Mouse (Mus musculus): ENCODE measurements at regions not wholly inside any gene's neighbourhood (a gene's known extent, or its start where the extent isn't known, plus 50 kb on each side); places are given as distances from the start of the nearest gene placed in this dataset.
A peak's percentile ranks its signal among the peaks of the same experiment; 100 is the strongest.

DNA sequence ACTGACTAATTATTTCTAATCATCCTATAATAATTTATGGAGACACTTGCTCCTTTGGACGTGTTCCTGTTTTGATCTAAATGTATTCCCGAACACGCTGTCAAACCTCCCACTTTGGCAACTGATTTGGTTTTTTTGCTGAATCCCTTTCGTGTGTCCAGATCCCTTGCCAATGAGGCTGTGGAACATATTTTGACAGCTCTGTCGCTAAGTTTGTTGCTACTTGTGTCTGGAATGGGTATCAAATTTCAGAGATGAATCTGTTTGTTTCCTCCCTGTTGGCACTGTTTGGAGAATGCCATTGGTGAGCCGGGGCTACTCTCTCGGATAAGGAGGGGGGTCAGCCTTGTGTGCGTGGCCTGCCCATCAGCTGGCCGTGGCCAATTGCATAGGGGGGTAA, 277.2 kb upstream of the Tshz3 start:
- no peaks in the 10 kb centered on the region for H3K9me3 ChIP-seq
- H3K36me3 ChIP-seq: no peaks in the 10 kb centered on the region
- WGBS: 62% methylated on average over 9 of the region's 9 CpGs

DNA sequence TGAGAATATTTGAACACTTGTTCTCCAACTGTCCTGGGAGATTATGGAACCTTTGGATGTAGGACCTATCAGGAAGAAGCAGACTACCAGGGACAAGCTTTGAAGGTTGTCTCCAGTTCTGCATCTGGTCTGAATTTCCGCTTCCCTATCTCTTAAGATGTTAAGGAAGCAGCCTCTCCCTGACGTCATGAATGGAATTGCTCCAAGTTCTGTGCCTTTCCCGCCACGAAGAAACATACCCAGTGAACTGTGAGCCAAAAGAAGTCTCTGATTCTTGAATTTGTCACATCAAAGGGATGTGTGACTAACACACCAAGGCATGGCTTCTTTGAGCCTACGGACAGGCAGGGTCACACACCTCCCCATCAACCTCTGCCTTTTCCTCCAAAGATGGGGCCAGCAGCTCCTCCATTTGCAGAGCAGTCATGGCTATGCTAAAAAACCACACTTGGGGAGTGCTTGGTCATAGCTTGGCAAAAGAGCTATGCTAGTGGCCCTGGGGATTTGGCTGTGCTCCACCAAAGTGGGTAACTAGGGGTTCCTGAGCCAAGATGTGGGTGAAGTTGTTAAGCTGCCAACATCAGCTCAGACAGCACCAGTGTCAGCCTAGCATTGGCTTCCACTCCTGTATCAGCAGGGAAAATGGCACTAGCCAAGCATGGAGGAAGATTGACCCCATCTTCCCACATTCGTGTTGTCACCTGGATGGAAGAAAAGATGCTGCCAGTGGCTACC, 248.6 kb upstream of the Tshz3 start:
- WGBS: 64% methylated on average over 6 of the region's 6 CpGs
- ATAC-seq (ENCODE audit: insufficient number of reproducible peaks, low FRiP score, low TSS enrichment, low read depth): no peak
- Histone ChIP-seq H3K4me3 (no peak overlapping the region), H3K27ac (no peak overlapping the region), H3K9me3 (no peaks in the 10 kb centered on the region), H3K9ac (no peak overlapping the region), H3K4me1 (no peaks in the 10 kb centered on the region), H3K36me3 (no peaks in the 10 kb centered on the region), H3K27me3 (no peaks in the 10 kb centered on the region), H3K4me2 (no peak overlapping the region)

More for the DNA sequence above, 277.2 kb upstream of the Tshz3 start:
- ATAC-seq (ENCODE audit: insufficient number of reproducible peaks, low FRiP score, low TSS enrichment, low read depth): no peak
- no peak overlapping the region for H3K27ac ChIP-seq
- H3K9ac ChIP-seq: no peak overlapping the region
- H3K4me2 ChIP-seq: no peak overlapping the region
- H3K4me3 ChIP-seq: no peak overlapping the region
- no peaks in the 10 kb centered on the region for H3K27me3 ChIP-seq
- no peaks in the 10 kb centered on the region for H3K4me1 ChIP-seq

- H3K27me3 ChIP-seq: no peaks in the 10 kb centered on the region
- no peak overlapping the region for H3K4me2 ChIP-seq
- H3K4me3 ChIP-seq: no peak overlapping the region
- no peak overlapping the region for H3K9ac ChIP-seq
- 87% methylated on average over 4 of the region's 4 CpGs for WGBS
- no peaks in the 10 kb centered on the region for H3K4me1 ChIP-seq
- no peak for ATAC-seq (ENCODE audit: insufficient number of reproducible peaks, low FRiP score, low TSS enrichment, low read depth)
- no peak overlapping the region for H3K27ac ChIP-seq
- no peaks in the 10 kb centered on the region for H3K9me3 ChIP-seq
- H3K36me3 ChIP-seq: no peaks in the 10 kb centered on the region
Measured at GRCm38 (mm10) chr7:36453816-36454215, 244.1 kb upstream of the Tshz3 start.

- Histone ChIP-seq H3K27ac (no peak overlapping the region), H3K27me3 (no peaks in the 10 kb centered on the region), H3K4me2 (no peak overlapping the region), H3K36me3 (no peaks in the 10 kb centered on the region), H3K4me1 (no peaks in the 10 kb centered on the region), H3K9ac (no peak overlapping the region), H3K4me3 (no peak overlapping the region), H3K9me3 (no peaks in the 10 kb centered on the region)
- no peak for ATAC-seq (ENCODE audit: insufficient number of reproducible peaks, low FRiP score, low TSS enrichment, low read depth)
- WGBS: 82% methylated on average over 6 of the region's 6 CpGs
Measured at GRCm38 (mm10) chr7:36456080-36456479, 241.8 kb upstream of the Tshz3 start.

- Histone ChIP-seq H3K27me3 (no peaks in the 10 kb centered on the region), H3K4me2 (no peak overlapping the region), H3K27ac (no peak overlapping the region), H3K9ac (no peak overlapping the region), H3K9me3 (no peaks in the 10 kb centered on the region), H3K4me3 (no peak overlapping the region), H3K4me1 (no peaks in the 10 kb centered on the region), H3K36me3 (no peaks in the 10 kb centered on the region)
- WGBS: 54% methylated on average over 5 of the region's 5 CpGs
- ATAC-seq (ENCODE audit: insufficient number of reproducible peaks, low FRiP score, low TSS enrichment, low read depth): no peak
Measured at GRCm38 (mm10) chr7:36462422-36462833, 235.5 kb upstream of the Tshz3 start.

- no peak overlapping the region for H3K4me3 ChIP-seq
- H3K9me3 ChIP-seq: no peaks in the 10 kb centered on the region
- no peak overlapping the region for H3K9ac ChIP-seq
- H3K4me2 ChIP-seq: no peak overlapping the region
- H3K27me3 ChIP-seq: no peaks in the 10 kb centered on the region
- no peak overlapping the region for H3K27ac ChIP-seq
- H3K36me3 ChIP-seq: no peaks in the 10 kb centered on the region
- ATAC-seq (ENCODE audit: insufficient number of reproducible peaks, low FRiP score, low TSS enrichment, low read depth): no peak
- H3K4me1 ChIP-seq: no peaks in the 10 kb centered on the region
Measured at GRCm38 (mm10) chr7:36469386-36469785, 228.5 kb upstream of the Tshz3 start.

- 69% methylated on average over 2 of the region's 2 CpGs for WGBS
- Histone ChIP-seq H3K9me3 (no peaks in the 10 kb centered on the region), H3K4me3 (no peak overlapping the region), H3K36me3 (no peaks in the 10 kb centered on the region), H3K27me3 (peaks cover 6% of the 10 kb centered on the region; the same call in 1 of the 2 replicates), H3K4me2 (no peak overlapping the region), H3K4me1 (no peaks in the 10 kb centered on the region), H3K27ac (no peak overlapping the region), H3K9ac (no peak overlapping the region)
- no peak for ATAC-seq (ENCODE audit: insufficient number of reproducible peaks, low FRiP score, low TSS enrichment, low read depth)
Measured at GRCm38 (mm10) chr7:36473532-36473931, 224.4 kb upstream of the Tshz3 start.

DNA sequence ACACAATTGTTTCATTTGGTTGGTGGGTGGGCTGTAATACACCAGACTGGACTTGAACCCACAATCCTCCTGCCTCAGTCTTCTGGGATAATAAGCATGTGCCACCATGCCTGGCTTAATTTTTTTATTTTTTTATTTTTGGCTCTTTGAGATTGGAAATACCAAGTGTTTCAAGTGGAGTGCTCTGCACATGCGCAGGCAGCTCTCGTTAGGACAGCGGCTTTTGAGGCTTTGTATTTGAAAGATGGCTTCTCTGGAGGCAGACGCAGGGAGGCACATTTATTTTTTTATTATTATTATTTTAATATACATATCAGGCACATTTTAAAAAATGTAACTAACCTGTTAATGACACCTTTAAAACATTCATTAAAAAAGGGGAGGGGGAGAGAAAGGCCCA, 221.5 kb upstream of the Tshz3 start:
- Histone ChIP-seq H3K27me3 (peaks cover 9% of the 10 kb centered on the region; the same call in 1 of the 2 replicates), H3K4me3 (no peak overlapping the region), H3K4me1 (no peaks in the 10 kb centered on the region), H3K36me3 (no peaks in the 10 kb centered on the region), H3K9ac (no peak overlapping the region), H3K9me3 (no peaks in the 10 kb centered on the region), H3K27ac (no peak overlapping the region), H3K4me2 (no peak overlapping the region)
- no peak for ATAC-seq (ENCODE audit: insufficient number of reproducible peaks, low FRiP score, low TSS enrichment, low read depth)
- 70% methylated on average over 4 of the region's 4 CpGs for WGBS

- WGBS: 54% methylated on average over 22 of the region's 22 CpGs
- H3K4me1 ChIP-seq: no peaks in the 10 kb centered on the region
Measured at GRCm38 (mm10) chr7:36476851-36477644, 220.9 kb upstream of the Tshz3 start.

DNA sequence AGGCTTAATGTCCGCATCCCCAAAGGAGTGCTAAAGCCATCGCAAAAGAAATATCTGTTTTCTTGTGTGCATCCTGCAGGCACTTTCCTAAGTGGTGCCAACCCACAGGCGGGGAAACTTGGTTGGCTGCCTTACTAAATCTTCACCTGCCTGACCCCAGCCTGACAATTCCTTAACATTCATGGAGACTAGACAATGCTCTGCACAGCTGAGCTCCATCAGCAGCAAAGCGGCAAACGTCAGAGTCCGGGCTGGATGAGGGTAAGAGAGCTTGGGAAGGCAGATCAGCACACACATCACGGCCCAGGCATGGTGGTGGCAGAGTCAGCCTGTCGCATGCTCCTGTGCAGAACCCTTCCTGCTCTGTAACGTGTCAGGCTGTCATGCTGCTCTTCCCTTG, 209.8 kb upstream of the Tshz3 start:
- WGBS: 79% methylated on average over 9 of the region's 9 CpGs

More at GRCm38 (mm10) chr7:36476851-36477644, 220.9 kb upstream of the Tshz3 start:
- Histone ChIP-seq H3K4me3 (no peak overlapping the region), H3K27me3 (peaks cover 12% of the 10 kb centered on the region; the same call in 1 of the 2 replicates), H3K9ac (no peak overlapping the region), H3K27ac (no peak overlapping the region), H3K9me3 (no peaks in the 10 kb centered on the region), H3K4me2 (0 out of 2 replicates have a peak overlapping the region, but pooled peaks have one; percentile 3), H3K36me3 (no peaks in the 10 kb centered on the region)
- ATAC-seq (ENCODE audit: insufficient number of reproducible peaks, low FRiP score, low TSS enrichment, low read depth): no peak

DNA sequence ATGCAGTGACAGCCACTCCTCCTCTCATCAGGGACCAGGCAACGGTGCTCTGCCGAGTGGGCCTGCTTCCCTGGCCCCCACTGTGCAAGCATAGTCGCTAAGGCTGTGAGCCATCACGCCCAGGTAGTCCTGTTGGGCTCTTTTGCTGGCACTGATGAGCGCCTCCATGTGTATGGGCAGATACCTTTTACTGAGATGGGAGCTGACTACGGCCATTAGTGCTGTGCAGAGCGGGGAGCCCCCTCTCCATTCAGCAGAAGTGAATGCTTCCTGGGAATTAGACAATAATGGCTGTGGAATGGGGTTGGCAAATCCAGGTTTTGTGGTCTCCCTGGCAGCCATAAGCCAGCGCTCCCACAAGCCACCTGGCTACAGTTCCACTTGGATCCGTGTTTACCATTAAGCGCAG, 206.7 kb upstream of the Tshz3 start:
- H3K36me3 ChIP-seq: no peaks in the 10 kb centered on the region
- no peak for ATAC-seq (ENCODE audit: insufficient number of reproducible peaks, low FRiP score, low TSS enrichment, low read depth)
- H3K4me1 ChIP-seq: no peaks in the 10 kb centered on the region
- 78% methylated on average over 10 of the region's 10 CpGs for WGBS
- no peak overlapping the region for H3K4me2 ChIP-seq
- no peak overlapping the region for H3K27ac ChIP-seq
- no peaks in the 10 kb centered on the region for H3K9me3 ChIP-seq
- H3K9ac ChIP-seq: no peak overlapping the region
- H3K27me3 ChIP-seq: no peaks in the 10 kb centered on the region
- no peak overlapping the region for H3K4me3 ChIP-seq

More for the DNA sequence above, 209.8 kb upstream of the Tshz3 start:
- Histone ChIP-seq H3K4me3 (no peak overlapping the region), H3K4me2 (no peak overlapping the region), H3K27me3 (no peaks in the 10 kb centered on the region), H3K9me3 (no peaks in the 10 kb centered on the region), H3K4me1 (no peaks in the 10 kb centered on the region), H3K27ac (no peak overlapping the region), H3K9ac (no peak overlapping the region), H3K36me3 (no peaks in the 10 kb centered on the region)
- ATAC-seq (ENCODE audit: insufficient number of reproducible peaks, low FRiP score, low TSS enrichment, low read depth): no peak
